Mouse (Mus musculus): Measurements from ENCODE around the gene A730009L09Rik.

DNA sequence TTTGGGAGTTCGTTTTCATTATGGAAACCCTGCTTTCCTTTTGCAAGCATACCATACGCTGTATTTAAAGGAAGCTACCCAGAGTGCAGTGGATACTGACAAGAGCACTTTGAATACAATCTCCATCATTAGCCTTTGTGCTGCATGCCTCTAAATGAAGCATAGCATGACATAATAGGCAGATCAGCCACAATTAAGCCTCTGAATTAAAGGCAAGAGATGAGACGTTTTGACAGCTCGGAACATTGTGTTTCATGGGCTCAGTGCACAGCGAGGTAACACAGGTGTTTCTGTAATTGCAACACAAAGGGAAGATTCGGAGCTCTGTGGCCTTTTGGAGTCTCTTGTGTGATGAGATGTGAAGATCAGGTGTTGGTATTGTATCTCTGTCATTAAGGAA, 41.5 kb upstream of the A730009L09Rik start:
- TF ChIP-seq CTCF (IDR thresholded peaks at IDR 0.05; ENCODE audit: extremely low read depth, insufficient read length, insufficient replicate concordance, low read depth, low read length) (no peak), POLR2A (IDR thresholded peaks at IDR 0.05; ENCODE audit: low read depth, low read length) (no peak)
